Mouse (Mus musculus): ENCODE data around the gene Syne1.

Syne1 gene

DNA sequence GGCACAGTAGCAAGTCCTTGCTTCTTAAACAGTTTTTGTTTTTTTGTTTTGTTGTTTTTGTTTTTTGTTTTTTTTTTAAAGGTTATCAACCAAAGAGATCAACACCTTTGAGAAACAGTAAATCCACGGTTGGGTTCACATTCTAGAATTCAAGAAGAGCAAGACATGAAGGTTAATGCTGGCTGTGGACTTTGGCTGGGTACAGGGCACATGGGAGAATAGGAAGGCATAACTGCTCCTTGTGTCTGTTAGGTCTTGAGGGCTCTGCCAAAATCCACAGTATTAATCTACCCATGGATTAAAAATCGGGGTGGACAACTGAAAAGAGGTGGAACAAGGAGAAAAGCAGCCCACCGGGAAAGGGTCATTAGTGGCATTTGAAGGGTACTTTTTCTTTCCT lies 388.0 kb downstream of the Syne1 start:
- DNase-seq (ENCODE audit: extremely low spot score, low read depth, low spot score) = no peak

DNA sequence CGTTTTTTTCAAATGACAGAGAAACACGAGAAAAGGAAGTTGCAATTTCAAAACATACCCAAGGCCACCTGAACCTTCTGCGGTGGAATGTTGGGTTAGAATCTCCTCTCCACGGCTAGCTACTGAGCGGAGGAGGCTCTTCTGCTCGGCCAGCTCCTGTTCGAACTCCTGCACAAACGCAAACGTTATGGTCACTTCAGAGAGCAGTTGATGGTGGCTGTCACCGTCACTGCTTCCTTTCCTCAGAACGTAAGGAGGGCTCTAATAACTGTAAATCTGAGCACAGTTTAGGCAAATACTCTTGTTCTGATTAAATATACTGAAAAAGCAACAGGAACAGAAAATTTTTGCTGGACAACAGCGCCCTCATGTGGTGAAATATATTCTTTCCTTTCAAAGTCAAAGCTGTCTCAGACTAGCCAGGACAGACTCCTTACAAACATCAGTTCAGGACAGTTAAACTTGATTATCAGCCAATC lies 389.8 kb downstream of the Syne1 start:
- DNase-seq (ENCODE audit: extremely low spot score, low read depth, low spot score) = peak; percentile 77

DNA sequence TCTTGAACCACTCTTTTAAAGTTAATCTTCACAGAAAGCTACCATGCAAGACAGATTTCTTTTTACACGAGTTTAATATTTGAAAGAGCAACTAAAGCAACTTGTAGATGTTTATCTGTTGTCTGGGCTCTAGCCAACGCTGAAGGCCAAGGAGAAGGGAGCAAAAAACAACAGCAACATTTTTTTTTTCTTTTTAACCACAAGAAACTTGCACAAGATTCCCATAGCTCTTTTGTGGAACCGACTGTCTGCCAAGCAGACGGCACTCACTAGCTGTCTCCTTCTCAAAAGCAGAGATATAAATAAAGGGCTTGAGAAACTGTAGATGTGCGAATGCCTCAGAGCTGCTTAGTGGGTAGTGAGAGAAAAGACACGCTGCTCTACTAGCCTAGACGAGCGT lies 391.6 kb downstream of the Syne1 start:
- DNase-seq (ENCODE audit: extremely low spot score, low read depth, low spot score) = no peak

- no peak for DNase-seq (ENCODE audit: extremely low spot score, low read depth, low spot score)
These were observed 398.2 kb downstream of the Syne1 start for GRCm38 (mm10) chr10:5153047-5153446.

DNA sequence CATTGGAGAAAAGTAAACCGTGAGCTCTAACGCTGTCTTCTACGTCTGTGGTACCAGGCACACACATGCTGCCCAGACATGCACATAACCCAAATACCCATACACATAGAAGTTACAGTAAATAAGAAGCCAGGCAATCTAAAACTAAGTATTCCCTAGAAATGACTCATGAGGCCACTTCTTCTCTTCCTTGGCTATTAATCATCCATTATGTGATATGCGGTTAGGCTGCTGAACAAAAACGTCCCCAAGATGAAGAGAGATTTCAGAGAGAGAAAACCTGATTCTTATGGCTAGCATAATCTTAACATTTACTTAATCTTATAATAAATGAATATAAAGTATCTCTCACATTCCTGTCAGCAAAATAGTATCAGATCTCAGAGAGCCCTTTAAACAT lies 409.8 kb downstream of the Syne1 start:
- DNase-seq (ENCODE audit: extremely low spot score, low read depth, low spot score) = no peak

DNA sequence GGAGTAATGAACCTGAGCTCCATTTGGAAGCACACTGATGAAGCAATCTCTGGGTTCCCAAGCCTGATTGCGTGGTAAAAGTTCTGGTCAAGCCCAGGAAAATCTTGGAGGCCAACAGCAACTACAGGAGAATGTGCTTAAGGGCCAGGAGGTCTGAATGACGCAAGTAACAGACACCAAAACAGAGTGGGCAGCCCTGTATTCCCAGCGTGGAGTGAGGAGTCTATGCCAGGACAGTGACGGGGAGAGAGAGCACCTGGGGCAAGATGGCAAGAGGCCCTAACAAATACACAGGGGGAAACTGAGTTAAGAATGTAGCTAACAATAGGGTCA lies 411.4 kb downstream of the Syne1 start:
- DNase-seq (ENCODE audit: extremely low spot score, low read depth, low spot score) = no peak

GRCm38 (mm10) chr10:5139246-5139931 lies 411.9 kb downstream of the Syne1 start:
- no peak for DNase-seq (ENCODE audit: extremely low spot score, low read depth, low spot score)

- no peak for DNase-seq (ENCODE audit: extremely low spot score, low read depth, low spot score)
These were observed 419.2 kb downstream of the Syne1 start for GRCm38 (mm10) chr10:5132050-5132449.

- no peak for DNase-seq (ENCODE audit: extremely low spot score, low read depth, low spot score)
These were observed 420.8 kb downstream of the Syne1 start for GRCm38 (mm10) chr10:5130495-5130894.

GRCm38 (mm10) chr10:5124757-5125156 lies 426.5 kb downstream of the Syne1 start:
- no peak for DNase-seq (ENCODE audit: extremely low spot score, low read depth, low spot score)

GRCm38 (mm10) chr10:5116720-5117119 lies 434.6 kb downstream of the Syne1 start:
- DNase-seq (ENCODE audit: extremely low spot score, low read depth, low spot score) = no peak

DNA sequence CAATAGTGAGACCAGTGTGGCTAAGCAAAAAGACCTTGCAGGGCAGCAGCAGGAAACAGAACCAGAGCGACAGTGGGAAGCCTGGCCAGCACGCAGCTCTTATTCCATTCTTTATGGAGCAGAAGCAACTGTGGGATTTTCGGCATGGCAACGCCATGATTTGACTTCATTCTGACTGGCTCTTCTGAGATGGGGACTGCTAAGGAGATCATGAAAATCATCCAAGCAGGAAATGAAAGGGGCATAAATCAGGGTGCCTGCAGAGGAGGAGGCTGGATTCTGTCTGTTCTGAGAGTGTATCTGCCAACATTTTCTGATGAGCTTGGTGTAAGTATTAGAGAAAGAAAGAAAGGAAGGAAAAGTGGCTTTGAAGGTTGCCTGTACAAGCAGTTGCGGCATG lies 435.1 kb downstream of the Syne1 start:
- DNase-seq (ENCODE audit: extremely low spot score, low read depth, low spot score) = no peak

DNA sequence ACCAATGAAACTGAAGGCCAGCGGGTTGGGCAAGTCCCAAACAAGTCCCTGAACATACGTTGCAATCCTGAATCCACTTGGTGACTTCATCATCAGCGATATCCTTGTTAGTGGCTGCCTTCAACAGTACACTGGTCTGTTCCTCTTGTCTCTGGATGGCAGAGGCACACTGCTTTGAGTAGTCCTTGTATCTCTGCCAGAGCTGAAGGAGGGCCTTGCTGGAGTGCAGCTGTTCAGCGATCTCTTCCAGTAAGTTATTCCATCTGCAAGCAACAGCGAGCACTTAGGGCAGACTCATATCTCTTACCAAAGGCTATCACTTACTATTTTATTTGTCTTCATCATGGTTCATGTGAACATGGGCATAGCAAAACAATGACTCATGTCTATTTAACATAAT lies 440.5 kb downstream of the Syne1 start:
- DNase-seq (ENCODE audit: extremely low spot score, low read depth, low spot score) = no peak

GRCm38 (mm10) chr10:5097754-5098137 lies 453.5 kb downstream of the Syne1 start:
- DNase-seq (ENCODE audit: extremely low spot score, low read depth, low spot score) = no peak

- DNase-seq (ENCODE audit: extremely low spot score, low read depth, low spot score) = no peak
These were observed 454.1 kb downstream of the Syne1 start for GRCm38 (mm10) chr10:5096996-5097753.

DNA sequence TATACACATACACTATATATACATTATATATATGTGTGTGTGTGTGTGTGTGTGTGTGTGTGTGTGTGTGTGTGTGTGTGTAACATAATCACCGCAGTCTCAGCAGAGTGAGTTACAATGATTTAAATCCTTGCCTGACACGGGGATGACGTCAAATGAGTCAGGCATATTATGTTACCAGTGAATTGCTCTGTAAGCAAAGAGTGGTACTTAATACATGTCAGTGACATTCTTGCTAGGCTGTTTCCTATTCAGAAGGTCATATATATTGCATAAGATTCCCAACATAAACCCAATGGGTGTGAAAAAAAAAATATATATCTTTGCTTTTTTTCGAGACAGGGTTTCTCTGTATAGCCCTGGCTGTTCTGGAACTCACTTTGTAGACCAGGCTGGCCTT lies 462.1 kb downstream of the Syne1 start:
- DNase-seq (ENCODE audit: extremely low spot score, low read depth, low spot score) = no peak

GRCm38 (mm10) chr10:5087336-5087735 lies 463.9 kb downstream of the Syne1 start:
- DNase-seq (ENCODE audit: extremely low spot score, low read depth, low spot score) = no peak

DNA sequence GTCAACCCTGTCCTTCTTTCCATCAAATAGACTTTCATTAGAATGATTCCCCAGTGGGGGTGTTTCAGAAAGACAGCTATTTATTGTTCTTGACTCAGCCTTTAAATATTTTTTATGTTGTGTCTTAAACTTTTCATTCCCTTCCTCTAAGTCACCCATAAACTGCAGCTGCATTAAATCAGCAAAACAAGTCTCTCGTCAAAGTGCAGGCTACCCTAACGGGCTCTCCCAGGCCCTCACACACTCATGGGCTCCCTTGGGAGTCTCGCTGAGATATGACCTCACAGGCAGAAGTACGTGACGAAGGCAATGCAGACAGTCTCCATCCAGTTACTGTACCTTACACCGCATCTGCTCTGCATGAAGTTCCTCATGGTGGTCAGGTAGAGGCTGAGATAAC lies 465.0 kb downstream of the Syne1 start:
- no peak for DNase-seq (ENCODE audit: extremely low spot score, low read depth, low spot score)

- DNase-seq (ENCODE audit: extremely low spot score, low read depth, low spot score) = no peak
These were observed 465.5 kb downstream of the Syne1 start for GRCm38 (mm10) chr10:5085792-5086191.

GRCm38 (mm10) chr10:5083716-5084115 lies 467.6 kb downstream of the Syne1 start:
- no peak for DNase-seq (ENCODE audit: extremely low spot score, low read depth, low spot score)

GRCm38 (mm10) chr10:5079945-5080468 lies 471.3 kb downstream of the Syne1 start:
- no peak for DNase-seq (ENCODE audit: extremely low spot score, low read depth, low spot score)

DNA sequence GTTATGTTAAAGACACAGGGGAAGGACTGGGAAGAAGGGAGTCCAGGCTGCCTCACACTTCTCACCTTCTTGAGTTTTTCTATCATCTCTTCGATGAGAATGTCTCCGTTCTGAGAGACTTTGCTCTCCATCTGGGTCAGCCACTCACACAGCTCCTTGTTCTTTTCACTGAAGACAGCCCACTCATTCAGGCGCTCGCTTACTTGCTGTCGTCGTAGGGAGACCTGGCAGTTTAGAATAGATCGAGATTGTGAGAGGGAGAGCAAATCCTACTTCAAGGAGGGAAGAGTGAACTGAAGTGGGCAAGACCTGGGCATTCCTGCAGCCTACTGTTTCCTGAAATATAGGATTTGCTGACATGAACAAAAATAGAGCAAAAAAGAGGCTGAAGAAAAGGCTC lies 475.6 kb downstream of the Syne1 start:
- no peak for DNase-seq (ENCODE audit: extremely low spot score, low read depth, low spot score)
